Mouse (Mus musculus): ENCODE results near the gene Setd5. TPM values are rescaled to one million over a fixed set of nuclear protein-coding genes. Genes with fewer than 3 reads are reported as not detected.

The Setd5 gene
- polyA plus RNA-seq, 1 experiment from 2014 or later, result 35.9 TPM

- Histone ChIP-seq H3K4me3 (ENCODE audit: low read depth, low read length) (no peak overlapping the region), H3K27me3 (ENCODE audit: control insufficient read depth, insufficient read depth, low read length) (peaks cover 10% of the 10 kb centered on the region), H3K27ac (replicated peaks) (no peak overlapping the region), H3K9me3 (ENCODE audit: control insufficient read depth, low read length) (no peaks in the 10 kb centered on the region), H3K9ac (ENCODE audit: low read length) (no peak overlapping the region), H3K4me1 (replicated peaks; ENCODE audit: control insufficient read depth, insufficient read depth) (no peaks in the 10 kb centered on the region), H3K36me3 (ENCODE audit: control insufficient read depth, insufficient read depth, low read length) (no peaks in the 10 kb centered on the region), H3K4me2 (replicated peaks; ENCODE audit: low read depth) (no peak overlapping the region)
- 3% methylated on average over 46 of the region's 46 CpGs for WGBS
- DNase-seq (ENCODE audit: low spot score) (peak; percentile 71), ATAC-seq (ENCODE audit: low FRiP score, low TSS enrichment) (peak; percentile 57)
- TF ChIP-seq EP300 (optimal IDR thresholded peaks at IDR 0.05) (no peak), CTCF (IDR thresholded peaks at IDR 0.05; ENCODE audit: low read depth) (no peak)
These were observed 116.7 kb downstream of the Setd5 start for GRCm38 (mm10) chr6:113193765-113194460.

- DNase-seq (ENCODE audit: low spot score) (no peak), ATAC-seq (ENCODE audit: low FRiP score, low TSS enrichment) (no peak)
- Histone ChIP-seq H3K9ac (ENCODE audit: low read length) (no peak overlapping the region), H3K36me3 (ENCODE audit: control insufficient read depth, insufficient read depth, low read length) (no peaks in the 10 kb centered on the region), H3K4me1 (replicated peaks; ENCODE audit: control insufficient read depth, insufficient read depth) (no peaks in the 10 kb centered on the region), H3K9me3 (ENCODE audit: control insufficient read depth, low read length) (no peaks in the 10 kb centered on the region), H3K4me3 (ENCODE audit: low read depth, low read length) (peak overlapping the region; percentile 39), H3K27me3 (ENCODE audit: control insufficient read depth, insufficient read depth, low read length) (peaks cover 10% of the 10 kb centered on the region), H3K4me2 (replicated peaks; ENCODE audit: low read depth) (peak overlapping the region; percentile 65), H3K27ac (replicated peaks) (no peak overlapping the region)
- TF ChIP-seq EP300 (optimal IDR thresholded peaks at IDR 0.05) (no peak), CTCF (IDR thresholded peaks at IDR 0.05; ENCODE audit: low read depth) (no peak)
- 6% methylated on average over 5 of the region's 5 CpGs for WGBS
These were observed 117.3 kb downstream of the Setd5 start for GRCm38 (mm10) chr6:113194517-113194840.

GRCm38 (mm10) chr6:113194841-113195595 is 117.9 kb downstream of the Setd5 start, which contains the start of gene Lhfpl4:
Lhfpl4 (minus strand) TSS chr6:113195384.
- Histone ChIP-seq H3K4me3 (ENCODE audit: low read depth, low read length) (peak within 1 kb of the TSS; percentile 39), H3K27ac (replicated peaks) (no peak within 1 kb of the TSS), H3K27me3 (ENCODE audit: control insufficient read depth, insufficient read depth, low read length) (peaks cover 10% of the 10 kb centered on the region), H3K9me3 (ENCODE audit: control insufficient read depth, low read length) (no peaks in the 10 kb centered on the region), H3K9ac (ENCODE audit: low read length) (peak within 1 kb of the TSS; percentile 27; the same call in 1 of the 2 replicates), H3K4me2 (replicated peaks; ENCODE audit: low read depth) (peak within 1 kb of the TSS; percentile 65), H3K4me1 (replicated peaks; ENCODE audit: control insufficient read depth, insufficient read depth) (no peaks in the 10 kb centered on the region), H3K36me3 (ENCODE audit: control insufficient read depth, insufficient read depth, low read length) (no peaks in the 10 kb centered on the region)
- peak; percentile 16 for DNase-seq (ENCODE audit: low spot score)
- peak; percentile 29; the same call in 1 of the 2 replicates for ATAC-seq (ENCODE audit: low FRiP score, low TSS enrichment)
- TF ChIP-seq EP300 (optimal IDR thresholded peaks at IDR 0.05), result no peak
- no peak for TF ChIP-seq CTCF (IDR thresholded peaks at IDR 0.05; ENCODE audit: low read depth)
- 1% methylated on average over 32 of the region's 66 CpGs for WGBS

- Histone ChIP-seq H3K4me2 (replicated peaks; ENCODE audit: low read depth) (peak overlapping the region; percentile 65), H3K4me1 (replicated peaks; ENCODE audit: control insufficient read depth, insufficient read depth) (no peaks in the 10 kb centered on the region), H3K9me3 (ENCODE audit: control insufficient read depth, low read length) (no peaks in the 10 kb centered on the region), H3K4me3 (ENCODE audit: low read depth, low read length) (peak overlapping the region; percentile 39), H3K9ac (ENCODE audit: low read length) (no peak overlapping the region), H3K27me3 (ENCODE audit: control insufficient read depth, insufficient read depth, low read length) (peaks cover 10% of the 10 kb centered on the region), H3K36me3 (ENCODE audit: control insufficient read depth, insufficient read depth, low read length) (no peaks in the 10 kb centered on the region), H3K27ac (replicated peaks) (no peak overlapping the region)
- 22% methylated on average over 9 of the region's 9 CpGs for WGBS
- TF ChIP-seq EP300 (optimal IDR thresholded peaks at IDR 0.05) (no peak), CTCF (IDR thresholded peaks at IDR 0.05; ENCODE audit: low read depth) (no peak)
- no peak for DNase-seq (ENCODE audit: low spot score)
- ATAC-seq (ENCODE audit: low FRiP score, low TSS enrichment), result no peak
These were observed 118.4 kb downstream of the Setd5 start for GRCm38 (mm10) chr6:113195596-113195992.

Other genes starting within 250 kb of the Setd5 start
- 1.5 and 1.6 TPM in 2 replicates for gene Srgap3, start 130.1 kb upstream of the Setd5 start, polyA plus RNA-seq (2015; fragmentation: Nextera tagmentation; extraction: Ambion mirVana)
- gene Thumpd3, start 31.1 kb upstream of the Setd5 start, polyA plus RNA-seq (2015; fragmentation: Nextera tagmentation; extraction: Ambion mirVana), result 33.6 and 34.0 TPM in 2 replicates
- 0.84 and 0.93 TPM in 2 replicates for gene Lhfpl4, start 118.0 kb downstream of the Setd5 start, polyA plus RNA-seq (2015; fragmentation: Nextera tagmentation; extraction: Ambion mirVana)
- 20.3 and 20.6 TPM in 2 replicates for gene Mtmr14, start 160.5 kb downstream of the Setd5 start, polyA plus RNA-seq (2015; fragmentation: Nextera tagmentation; extraction: Ambion mirVana)
- gene Cpne9, start 204.9 kb downstream of the Setd5 start, polyA plus RNA-seq (2015; fragmentation: Nextera tagmentation; extraction: Ambion mirVana), result 0.11 TPM in 1 of 2 replicates, not detected in the other
- 6.5 and 6.6 TPM in 2 replicates for gene Brpf1, start 229.8 kb downstream of the Setd5 start, polyA plus RNA-seq (2015; fragmentation: Nextera tagmentation; extraction: Ambion mirVana)
- gene Ogg1, start 249.6 kb downstream of the Setd5 start, polyA plus RNA-seq (2015; fragmentation: Nextera tagmentation; extraction: Ambion mirVana), result 6.8 and 7.8 TPM in 2 replicates